Mouse (Mus musculus) adrenal gland, postnatal 25 days (tissue): ENCODE data around the gene Gm17078. TPM values are rescaled to one million over a fixed set of nuclear protein-coding genes. Genes with fewer than 3 reads are reported as not detected.
A peak's percentile ranks its signal among the peaks of the same experiment; 100 is the strongest.
"Not testable (repeated sequence)": the region's sequence is repeated elsewhere in the genome, so short reads cannot be mapped to it uniquely, and the experiment has no call there.

Source experiments
- DNase-seq: peaks from one replicate; pipeline ENCODE4 v3.0.0; 2021; ENCODE audit warnings: mixed read lengths
- long read RNA-seq: library from polyadenylated mRNA; stranded (forward); transcript quantifications from one replicate; pipeline ENCODE4 v2.0.0, GENCODE M21; 2021
- total RNA-seq: library from RNA; stranded (reverse); gene quantifications from 2 replicates; pipeline ENCODE4 v1.2.3, GENCODE M21; 2021

Gm17078 gene
- not detected in 2 replicates for total RNA-seq
- long read RNA-seq: 0 reads

DNA sequence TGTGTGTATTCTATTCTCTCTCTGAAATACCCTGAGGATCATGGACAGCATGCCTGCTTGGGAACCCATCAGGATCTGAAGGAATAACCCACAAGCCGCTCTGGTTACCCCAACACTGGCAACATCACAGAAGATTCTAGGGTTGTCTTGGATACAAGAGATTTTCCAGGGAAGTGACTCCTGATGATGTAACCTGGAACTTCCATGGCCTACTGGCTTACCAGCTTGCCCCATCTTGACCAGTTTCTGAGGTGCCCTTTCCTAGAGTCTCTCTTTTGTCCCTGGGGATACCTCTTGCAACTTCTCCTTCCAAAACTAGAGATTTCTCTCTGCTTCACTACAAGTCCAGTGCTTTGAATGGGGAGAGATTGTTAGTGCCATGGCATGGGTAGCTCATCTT, at the start of gene Gm17078:
Gm17078 (minus strand) TSS at position 101 of the 400 bp plus-strand sequence.
- no peak for DNase-seq

DNA sequence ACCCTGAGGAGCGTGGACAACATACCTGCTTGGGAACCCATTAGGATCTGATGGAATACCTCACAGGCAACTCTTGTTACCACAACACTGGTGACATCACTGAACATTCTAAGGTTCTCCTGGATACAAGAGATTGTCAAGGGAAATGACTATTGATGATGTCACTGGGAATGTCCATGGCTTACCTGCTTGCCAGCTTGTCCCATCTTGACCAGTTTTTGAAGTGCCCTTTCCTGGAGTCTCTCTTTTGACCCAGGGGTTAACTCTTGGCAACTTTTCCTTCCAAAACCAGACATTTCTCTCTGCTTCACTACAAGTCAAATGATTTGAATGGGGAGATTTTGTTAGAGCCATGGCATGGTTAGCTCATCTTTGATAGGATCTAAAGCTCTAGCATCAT, 24.5 kb upstream of the Gm17078 start, which contains the start of gene Gm4181:
Gm4181 (minus strand) TSS at position 101 of the 400 bp plus-strand sequence.
- not testable (repeated sequence) for DNase-seq

DNA sequence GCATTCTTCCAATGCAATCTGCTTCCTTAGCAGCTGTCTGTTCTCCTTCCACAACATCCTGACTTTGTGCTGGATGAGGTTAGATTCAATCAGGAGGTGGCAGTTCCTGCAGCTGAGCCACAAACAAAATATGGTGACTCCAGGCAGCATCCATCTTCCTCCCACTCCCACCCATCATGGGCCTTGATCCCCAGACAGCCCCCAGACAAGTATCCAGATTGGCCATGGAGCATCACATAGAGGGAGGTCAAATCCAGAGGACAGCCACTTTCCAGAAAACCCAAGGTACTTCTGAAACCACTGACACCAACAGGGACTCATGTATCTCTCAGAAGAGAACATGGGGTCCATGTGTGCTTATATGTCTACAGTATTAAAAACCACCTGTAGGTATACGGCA, 21.3 kb upstream of the Gm17078 start:
- peak; percentile 5 for DNase-seq

DNA sequence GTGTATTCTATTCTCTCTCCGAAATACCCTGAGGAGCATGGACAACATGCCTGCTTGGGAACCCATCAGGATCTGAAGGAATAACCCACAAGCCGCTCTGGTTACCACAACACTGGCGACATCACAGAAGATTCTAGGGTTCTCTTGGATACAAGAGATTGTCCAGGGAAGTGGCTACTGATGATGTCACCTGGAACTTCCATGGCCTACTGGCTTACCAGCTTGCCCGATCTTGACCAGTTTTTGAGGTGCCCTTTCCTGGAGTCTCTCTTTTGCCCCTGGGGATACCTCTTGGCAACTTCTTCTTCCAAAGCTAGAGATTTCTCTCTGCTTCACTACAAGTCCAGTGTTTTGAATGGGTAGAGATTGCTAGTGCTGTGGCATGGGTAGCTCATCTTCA, 19.1 kb downstream of the Gm17078 start, which contains the start of gene Gm17174:
Gm17174 (minus strand) TSS at position 101 of the 400 bp plus-strand sequence.
- DNase-seq: not testable (repeated sequence)

DNA sequence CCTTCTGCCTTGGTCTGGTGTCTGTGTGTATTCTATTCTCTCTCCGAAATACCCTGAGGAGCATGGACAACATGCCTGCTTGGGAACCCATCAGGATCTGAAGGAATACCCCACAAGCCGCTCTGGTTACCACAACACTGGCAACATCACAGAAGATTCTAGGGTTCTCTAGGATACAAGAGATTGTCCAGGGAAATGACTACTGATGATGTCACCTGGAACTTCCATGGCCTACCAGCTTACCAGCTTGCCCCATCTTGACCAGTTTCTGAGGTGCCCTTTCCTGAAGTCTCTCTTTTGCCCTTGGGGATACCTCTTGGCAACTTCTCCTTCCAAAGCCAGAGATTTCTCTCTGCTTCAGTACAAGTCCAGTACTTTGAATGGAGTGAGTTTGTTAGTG, 37.1 kb downstream of the Gm17078 start, which contains the start of gene Gm17175:
Gm17175 (minus strand) TSS at position 101 of the 400 bp plus-strand sequence.
- not testable (repeated sequence) for DNase-seq

Other genes with a start within 250 kb of the Gm17078 start
- gene Gm7247, start 249.6 kb downstream of the Gm17078 start, total RNA-seq: not detected in 2 replicates
- not detected in 2 replicates for gene Vmn2r88, start 200.5 kb downstream of the Gm17078 start, total RNA-seq
- not detected in 2 replicates for gene Vmn2r89, start 159.5 kb downstream of the Gm17078 start, total RNA-seq
- not detected in 2 replicates for gene Gm5622, start 58.5 kb downstream of the Gm17078 start, total RNA-seq
- not detected in 2 replicates for gene Gm17175, start 37.2 kb downstream of the Gm17078 start, total RNA-seq
- not detected in 2 replicates for gene Gm17174, start 19.2 kb downstream of the Gm17078 start, total RNA-seq
- not detected in 2 replicates for gene Gm4181, start 24.4 kb upstream of the Gm17078 start, total RNA-seq
- not detected in 2 replicates for gene Gm17079, start 84.2 kb upstream of the Gm17078 start, total RNA-seq
- gene Gm5800, start 105.9 kb upstream of the Gm17078 start, total RNA-seq: not detected in 2 replicates
- gene Ang4, start 162.3 kb upstream of the Gm17078 start, total RNA-seq: not detected in 2 replicates
- not detected in 2 replicates for gene AY358078, start 188.7 kb upstream of the Gm17078 start, total RNA-seq
- not detected in 2 replicates for gene Ear6, start 242.4 kb upstream of the Gm17078 start, total RNA-seq